Mouse (Mus musculus) NIH3T3 (cell line): Measurements from ENCODE around the gene Tbc1d24.
A peak's percentile ranks its signal among the peaks of the same experiment; 100 is the strongest.

Experiments used
- DNase-seq: peaks from one replicate; pipeline ENCODE4 v3.0.0-alpha.2; 2012; ENCODE audit warnings: low read depth

Tbc1d24 gene

GRCm38 (mm10) chr17:24173423-24173822, 31.9 kb downstream of the Tbc1d24 start:
- peak; percentile 88 for DNase-seq

DNA sequence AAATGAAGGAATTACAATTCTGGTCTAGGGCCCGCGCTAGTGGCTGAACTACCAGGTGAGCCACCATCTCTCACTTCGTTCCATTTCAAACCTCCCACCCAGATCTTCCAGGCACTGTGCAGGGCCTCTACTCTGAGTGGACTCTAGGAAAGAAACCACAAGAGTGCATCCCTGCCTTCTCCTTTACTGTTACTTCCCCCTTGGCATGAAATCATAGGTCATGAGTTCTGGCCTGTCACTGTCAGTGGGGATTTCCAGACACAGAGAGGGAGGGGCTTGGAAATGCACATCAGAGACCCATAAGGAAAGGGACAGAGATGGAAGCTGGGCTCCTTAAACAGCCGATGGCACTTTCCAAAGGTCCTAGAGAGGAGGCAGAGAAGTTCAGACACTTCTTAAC, 33.6 kb downstream of the Tbc1d24 start:
- no peak for DNase-seq

DNA sequence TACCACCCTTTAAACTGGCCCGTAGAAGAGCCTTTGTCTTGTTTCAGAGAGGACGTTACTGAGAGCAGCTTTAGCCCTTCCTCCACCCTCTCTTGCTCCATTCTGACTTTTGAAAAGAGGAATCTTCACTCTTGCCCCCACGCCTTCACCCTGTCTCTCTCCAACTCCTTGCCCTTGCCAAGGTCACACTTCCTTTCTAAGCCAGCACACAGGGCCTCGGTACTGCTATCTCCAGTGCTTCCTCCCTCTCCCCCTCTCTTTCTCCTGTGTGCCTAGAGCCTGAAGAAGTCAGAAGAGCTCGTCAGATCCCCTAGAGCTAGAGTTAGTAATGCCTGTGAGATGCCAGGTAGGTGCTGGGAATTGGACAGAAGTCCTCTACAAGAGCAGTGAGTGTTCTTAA, 34.6 kb downstream of the Tbc1d24 start:
- DNase-seq, result no peak

- no peak for DNase-seq
Measured at GRCm38 (mm10) chr17:24170125-24170524, 35.2 kb downstream of the Tbc1d24 start.

DNA sequence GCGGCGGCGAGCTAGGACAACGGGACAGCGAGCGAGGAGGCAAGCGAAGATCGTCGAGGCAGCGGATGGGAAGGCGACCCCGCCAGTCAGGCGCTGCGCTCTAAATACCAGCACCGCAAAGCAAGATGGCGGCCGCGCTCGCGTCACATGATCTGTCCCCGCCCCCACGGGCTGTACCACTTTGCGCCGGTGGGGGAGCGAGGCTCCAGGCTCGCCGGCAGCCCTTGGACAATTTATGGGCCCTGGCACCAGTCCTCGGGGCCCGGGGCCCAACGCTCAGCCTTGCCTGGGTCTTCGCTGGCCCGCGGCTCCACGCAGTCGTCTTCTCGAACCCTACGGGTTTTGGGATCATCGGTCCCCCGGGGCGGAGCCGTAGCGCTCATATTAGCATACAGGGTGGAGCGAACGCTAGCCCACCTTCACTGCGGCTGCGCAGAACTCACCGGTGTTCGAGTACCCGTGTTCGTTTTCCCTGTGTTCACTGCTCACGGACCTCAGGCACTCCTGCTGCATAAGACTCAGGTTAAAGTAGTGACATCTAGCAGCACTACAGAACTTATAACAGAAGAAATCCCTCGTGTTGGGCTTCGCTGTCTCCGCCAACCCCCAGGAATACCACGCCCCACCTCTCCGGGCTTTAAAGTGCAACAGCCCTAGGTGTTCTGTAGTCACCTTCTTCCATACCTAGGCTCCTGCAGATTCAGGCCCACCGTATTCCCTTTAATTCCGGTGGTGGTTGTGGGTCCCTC, 35.9 kb downstream of the Tbc1d24 start, which contains the start of gene Atp6v0c:
Gene Atp6v0c, minus strand, starts transcription at position 386 of the 749 bp plus-strand sequence.
- DNase-seq, result peak; percentile 97

DNA sequence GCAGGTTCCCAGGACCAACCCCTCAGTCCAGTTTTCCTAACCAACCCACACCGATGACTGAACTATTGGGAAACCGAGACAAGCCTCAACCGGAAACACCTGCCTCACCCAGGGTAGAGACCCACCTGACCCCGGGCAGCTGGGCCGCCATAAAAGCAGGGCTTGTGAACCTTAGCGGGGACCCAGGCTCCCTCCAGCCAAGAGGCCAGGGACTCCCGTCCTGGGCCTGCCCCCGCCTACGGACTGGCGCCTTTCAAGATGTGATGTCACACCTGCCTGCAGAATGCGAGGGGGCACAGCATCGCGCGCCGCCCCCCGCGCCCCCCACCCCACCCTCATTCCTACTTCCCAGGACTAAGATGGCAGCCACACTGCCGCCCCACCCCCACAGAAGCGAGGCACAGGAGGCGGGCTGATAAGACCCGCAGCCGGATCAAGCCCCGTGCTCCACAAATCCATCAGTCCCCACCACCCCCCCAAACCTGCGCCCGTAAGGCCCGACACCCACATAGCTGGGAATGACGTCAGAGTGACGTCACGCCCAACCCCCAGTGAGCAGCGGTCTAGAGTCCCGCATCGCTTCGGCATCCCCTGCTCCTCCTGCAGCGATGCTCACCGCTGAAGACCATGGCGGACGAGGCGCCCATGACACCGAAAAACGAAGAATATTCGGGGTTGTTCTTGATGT, 36.6 kb downstream of the Tbc1d24 start:
- DNase-seq, result peak; percentile 82

DNA sequence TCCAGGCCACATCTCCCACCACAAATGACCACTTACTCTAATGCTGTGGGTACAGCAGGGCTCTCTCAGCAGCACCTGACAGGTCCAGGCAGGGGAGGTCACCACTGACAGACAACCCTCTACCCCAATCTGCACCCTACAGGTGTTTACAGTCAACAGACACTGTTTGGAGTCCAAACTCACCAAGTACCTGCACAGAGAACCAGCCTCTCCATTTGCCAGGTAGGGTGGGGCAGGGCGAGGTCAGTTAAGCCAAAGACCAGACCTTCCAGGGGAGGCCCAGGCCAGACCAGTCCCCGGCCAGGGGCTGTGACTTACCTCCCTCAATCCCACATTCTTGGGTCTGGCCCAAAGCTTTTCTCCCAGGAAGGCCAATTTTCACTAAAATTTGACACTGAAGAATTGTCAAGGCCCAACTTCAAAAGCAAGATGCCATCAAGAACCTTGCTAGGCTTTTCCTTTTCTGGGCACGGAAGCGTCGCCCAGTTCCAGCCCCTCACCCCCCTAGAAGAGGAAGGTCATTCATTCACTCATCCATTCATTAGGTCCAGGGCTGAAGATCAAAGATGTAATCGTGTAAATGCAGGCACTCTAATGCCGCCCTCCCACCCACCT, 37.4 kb downstream of the Tbc1d24 start:
- DNase-seq, result no peak

GRCm38 (mm10) chr17:24167120-24167519, 38.2 kb downstream of the Tbc1d24 start:
- no peak for DNase-seq

- DNase-seq, result no peak
Measured at GRCm38 (mm10) chr17:24164566-24165259, 40.6 kb downstream of the Tbc1d24 start.

DNA sequence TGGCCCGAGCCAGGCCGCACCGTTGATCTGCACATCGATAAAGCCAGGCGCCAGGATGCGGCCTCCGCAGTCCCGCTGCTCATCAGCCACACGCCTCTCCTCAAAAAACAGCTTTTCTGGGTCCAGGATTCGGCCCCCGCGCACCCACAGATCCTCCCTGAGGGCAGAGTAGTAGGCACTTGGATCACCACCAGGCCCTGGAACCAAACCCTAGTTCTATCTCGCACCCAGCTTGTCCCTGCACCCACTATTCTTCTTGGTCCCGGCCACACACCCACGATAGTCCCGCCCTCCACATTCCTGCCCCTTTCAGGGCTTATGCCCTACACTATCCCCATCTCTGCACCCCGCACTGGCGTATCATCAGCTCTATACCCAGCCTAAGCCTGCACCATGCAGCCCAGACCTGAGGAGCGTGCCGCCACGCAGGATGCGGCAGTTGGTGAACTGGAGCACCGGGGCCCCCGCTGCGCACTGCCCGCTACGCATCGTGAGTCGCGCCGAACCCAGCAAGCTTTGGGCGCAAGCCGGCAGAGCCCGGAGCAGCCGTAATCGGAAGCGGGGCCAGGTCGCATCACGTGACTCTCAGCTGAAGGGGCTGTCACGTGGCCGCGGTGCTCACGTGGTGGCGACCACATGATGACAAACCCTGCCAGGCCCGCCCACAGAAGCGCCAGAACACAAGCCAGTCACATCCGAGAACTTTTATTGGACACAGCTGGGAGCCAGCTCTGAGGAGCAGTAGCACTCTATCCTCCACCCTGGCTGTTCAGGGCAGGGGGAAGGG, 42.0 kb downstream of the Tbc1d24 start, which contains the start of gene Amdhd2:
Gene Amdhd2, minus strand, starts transcription at position 591 of the 787 bp plus-strand sequence.
- peak; percentile 100 for DNase-seq

- peak; percentile 48 for DNase-seq
Measured at GRCm38 (mm10) chr17:24162584-24163175, 42.7 kb downstream of the Tbc1d24 start.

GRCm38 (mm10) chr17:24161466-24161865, 43.9 kb downstream of the Tbc1d24 start:
- DNase-seq, result no peak

GRCm38 (mm10) chr17:24157526-24157925, 47.8 kb downstream of the Tbc1d24 start:
- DNase-seq, result no peak

GRCm38 (mm10) chr17:24157121-24157520, 48.2 kb downstream of the Tbc1d24 start:
- DNase-seq, result no peak

- DNase-seq, result no peak
Measured at GRCm38 (mm10) chr17:24156394-24156793, 49.0 kb downstream of the Tbc1d24 start.

- DNase-seq, result no peak
Measured at GRCm38 (mm10) chr17:24155742-24156141, 49.6 kb downstream of the Tbc1d24 start.

- DNase-seq, result no peak
Measured at GRCm38 (mm10) chr17:24154463-24154862, 50.9 kb downstream of the Tbc1d24 start.

GRCm38 (mm10) chr17:24151890-24152563, 53.3 kb downstream of the Tbc1d24 start:
- peak; percentile 89 for DNase-seq

GRCm38 (mm10) chr17:24151382-24151781, 54.0 kb downstream of the Tbc1d24 start:
- DNase-seq, result no peak

DNA sequence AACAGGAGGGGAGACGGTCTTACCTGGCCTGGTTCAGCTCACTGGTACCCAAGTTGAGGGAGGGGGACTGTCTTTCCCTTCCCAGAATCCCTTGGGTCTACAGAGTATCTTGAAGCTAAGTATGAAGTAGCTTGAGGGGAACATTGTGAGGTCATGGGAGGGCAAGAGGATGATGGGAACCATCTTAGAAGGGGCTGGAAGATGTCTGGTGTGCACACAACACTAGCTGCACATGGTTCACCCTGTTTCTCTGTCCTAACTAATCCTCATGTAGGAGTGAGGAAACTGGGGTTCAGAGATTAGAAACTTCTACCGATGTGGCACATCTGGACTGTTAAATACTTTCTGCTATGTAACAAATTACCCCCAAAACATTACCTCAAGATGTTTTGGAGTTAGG, 54.5 kb downstream of the Tbc1d24 start, which contains the start of gene Pdpk1:
Gene Pdpk1, minus strand, starts transcription at position 101 of the 400 bp plus-strand sequence.
- no peak for DNase-seq
